Mouse (Mus musculus): ENCODE measurements around the gene Tln2. TPM values are rescaled to one million over a fixed set of nuclear protein-coding genes. Genes with fewer than 3 reads are reported as not detected.

Gene Tln2
- polyA plus RNA-seq, 1 experiment from 2014 or later = 20.7 TPM

DNA sequence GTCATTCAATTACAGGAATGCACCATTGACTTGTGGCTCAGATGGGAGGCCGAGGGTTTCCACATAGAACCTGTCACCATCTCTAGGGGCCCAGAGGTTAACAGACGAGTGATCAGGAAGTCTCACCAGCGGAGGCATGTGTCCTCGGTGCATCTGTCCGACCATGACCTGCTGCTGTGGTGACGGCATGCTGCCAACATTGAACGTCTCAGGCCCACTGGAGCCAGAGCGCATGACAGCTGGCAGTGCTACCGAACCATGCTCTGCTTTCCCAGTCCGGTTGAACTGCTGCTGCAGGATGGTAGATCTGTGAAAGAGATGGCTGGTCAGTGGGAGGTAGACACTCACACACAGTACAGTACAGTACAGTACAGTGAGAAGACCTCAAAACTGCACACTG lies 197.0 kb downstream of the Tln2 start:
- DNase-seq (ENCODE audit: low spot score) = no peak
- no peak overlapping the region for H3K27ac ChIP-seq (replicated peaks)
- no peak overlapping the region for H3K4me3 ChIP-seq
- no peaks in the 10 kb centered on the region for H3K9me3 ChIP-seq (replicated peaks)
- no peaks in the 10 kb centered on the region for H3K4me1 ChIP-seq
- 95% methylated on average over 10 of the region's 10 CpGs for WGBS
- H3K27me3 ChIP-seq (ENCODE audit: low read depth, poor library complexity, severe bottlenecking) = no peaks in the 10 kb centered on the region
- H3K36me3 ChIP-seq = 0 out of 2 replicates have a peak, but pooled peaks cover under 1% of the 10 kb centered on the region

DNA sequence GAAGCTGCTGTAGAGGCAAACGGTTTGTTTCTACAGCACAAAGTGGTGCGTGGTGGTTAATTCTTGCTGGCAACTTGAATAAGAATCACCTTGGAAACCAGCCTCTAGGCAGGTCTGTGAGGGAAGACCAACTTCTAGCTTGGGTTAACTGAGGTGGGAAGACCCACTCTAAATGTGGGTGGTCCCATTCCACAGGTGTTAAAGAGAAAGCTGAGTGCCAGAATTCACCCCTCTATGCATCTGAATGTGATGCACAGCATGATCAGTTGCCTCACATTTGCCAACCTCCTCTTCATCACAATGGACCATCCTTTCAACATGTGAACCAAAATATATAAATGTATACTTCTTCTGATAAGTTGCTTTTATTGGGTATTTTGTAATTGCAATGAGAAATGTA lies 197.4 kb downstream of the Tln2 start:
- H3K4me1 ChIP-seq = no peaks in the 10 kb centered on the region
- WGBS = 80% methylated on average over 2 of the region's 2 CpGs
- no peak overlapping the region for H3K27ac ChIP-seq (replicated peaks)
- 0 out of 2 replicates have a peak, but pooled peaks cover 5% of the 10 kb centered on the region for H3K36me3 ChIP-seq
- no peak for DNase-seq (ENCODE audit: low spot score)
- H3K9me3 ChIP-seq (replicated peaks) = no peaks in the 10 kb centered on the region
- H3K27me3 ChIP-seq (ENCODE audit: low read depth, poor library complexity, severe bottlenecking) = no peaks in the 10 kb centered on the region
- no peak overlapping the region for H3K4me3 ChIP-seq

DNA sequence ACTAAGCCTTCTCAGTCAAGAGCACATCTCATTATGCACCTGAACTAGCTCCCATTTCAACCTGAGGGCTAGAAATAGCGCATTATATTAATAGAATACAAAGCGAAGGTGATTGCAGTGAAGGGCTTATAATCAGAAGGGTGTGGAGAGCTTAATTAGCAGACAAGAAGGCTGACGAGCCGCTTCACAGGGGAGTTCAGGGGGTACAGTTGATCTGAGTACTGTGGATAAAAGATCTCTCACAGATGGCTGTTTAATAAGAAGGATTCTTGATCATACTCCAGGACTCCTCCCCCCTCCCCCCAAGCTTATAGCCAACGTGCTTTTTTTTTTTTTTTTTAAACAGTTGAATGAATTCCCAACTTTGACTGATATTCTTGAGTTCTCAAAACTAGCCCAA lies 198.0 kb downstream of the Tln2 start:
- Histone ChIP-seq H3K27ac (replicated peaks) (no peak overlapping the region), H3K36me3 (0 out of 2 replicates have a peak, but pooled peaks cover 6% of the 10 kb centered on the region), H3K27me3 (ENCODE audit: low read depth, poor library complexity, severe bottlenecking) (no peaks in the 10 kb centered on the region), H3K4me3 (no peak overlapping the region), H3K9me3 (replicated peaks) (no peaks in the 10 kb centered on the region), H3K4me1 (no peaks in the 10 kb centered on the region)
- 89% methylated on average over 5 of the region's 5 CpGs for WGBS
- no peak for DNase-seq (ENCODE audit: low spot score)

DNA sequence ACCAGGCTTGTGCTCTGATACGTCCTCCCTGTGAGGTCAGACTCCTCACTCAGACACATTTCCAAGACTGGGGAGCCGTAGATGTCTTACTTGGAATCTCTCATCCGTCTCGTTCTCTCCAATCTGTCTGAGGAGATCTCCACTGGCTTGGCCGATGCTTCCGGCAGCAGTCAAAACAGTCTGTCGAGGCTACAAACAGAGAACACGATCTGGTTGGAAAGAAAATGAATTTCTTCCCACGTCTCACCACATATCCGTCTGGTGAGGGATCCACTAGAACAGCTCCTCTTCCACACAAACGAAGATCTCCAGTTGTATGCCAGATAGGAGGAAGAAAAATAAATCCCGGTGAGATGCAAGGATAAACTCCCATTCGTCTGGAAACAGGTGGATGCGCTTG lies 205.1 kb downstream of the Tln2 start:
- no peaks in the 10 kb centered on the region for H3K27me3 ChIP-seq (ENCODE audit: low read depth, poor library complexity, severe bottlenecking)

DNA sequence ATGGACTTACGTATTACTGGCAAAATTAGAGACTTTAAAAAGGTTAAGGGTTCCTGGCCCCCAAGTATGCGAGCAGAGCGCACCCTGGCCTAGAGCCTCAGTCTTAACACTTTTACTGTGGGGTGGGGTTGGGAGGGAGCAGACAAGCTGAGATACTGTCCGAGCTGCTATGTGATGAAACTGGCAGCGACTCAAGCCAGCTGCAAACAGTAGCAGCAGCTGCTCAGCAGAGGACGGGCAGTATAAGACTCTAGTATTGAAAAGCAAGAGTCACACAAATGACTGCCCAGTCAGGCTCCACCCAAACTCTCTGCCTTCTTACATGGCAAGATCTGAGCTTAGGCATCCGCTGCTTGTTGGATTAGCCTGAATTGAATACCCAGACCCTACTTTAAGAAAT lies 206.1 kb downstream of the Tln2 start:
- Histone ChIP-seq H3K36me3 (0 out of 2 replicates have a peak, but pooled peaks cover 6% of the 10 kb centered on the region), H3K4me3 (no peak overlapping the region), H3K27ac (replicated peaks) (no peak overlapping the region), H3K4me1 (no peaks in the 10 kb centered on the region), H3K9me3 (replicated peaks) (no peaks in the 10 kb centered on the region), H3K27me3 (ENCODE audit: low read depth, poor library complexity, severe bottlenecking) (no peaks in the 10 kb centered on the region)
- WGBS = 88% methylated on average over 7 of the region's 7 CpGs
- no peak for DNase-seq (ENCODE audit: low spot score)

More for the DNA sequence above, 205.1 kb downstream of the Tln2 start:
- no peak for DNase-seq (ENCODE audit: low spot score)
- no peak overlapping the region for H3K4me3 ChIP-seq
- WGBS = 94% methylated on average over 14 of the region's 14 CpGs
- H3K4me1 ChIP-seq = no peaks in the 10 kb centered on the region
- no peaks in the 10 kb centered on the region for H3K9me3 ChIP-seq (replicated peaks)
- H3K27ac ChIP-seq (replicated peaks) = no peak overlapping the region
- H3K36me3 ChIP-seq = 0 out of 2 replicates have a peak, but pooled peaks cover 6% of the 10 kb centered on the region

DNA sequence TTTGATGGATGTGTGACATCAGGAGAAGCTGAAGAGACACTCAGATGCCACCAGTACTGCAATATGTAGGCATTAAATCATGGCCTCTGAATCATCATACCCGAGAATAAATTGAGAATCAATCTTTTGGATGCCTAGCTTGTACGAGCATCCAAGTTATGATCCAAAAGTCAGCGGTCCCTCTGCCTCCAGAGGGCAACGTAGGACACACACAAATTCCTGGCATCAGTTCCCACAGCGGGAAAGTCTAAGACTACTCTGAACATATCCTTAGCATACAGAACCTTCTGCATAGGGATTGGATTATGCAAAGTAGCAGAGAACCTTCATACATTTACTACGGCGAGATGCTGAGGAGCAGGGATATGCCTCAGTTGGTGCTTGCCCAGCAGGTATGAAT lies 210.5 kb downstream of the Tln2 start:
- Histone ChIP-seq H3K27me3 (ENCODE audit: low read depth, poor library complexity, severe bottlenecking) (no peaks in the 10 kb centered on the region), H3K36me3 (0 out of 2 replicates have a peak, but pooled peaks cover 3% of the 10 kb centered on the region), H3K4me3 (no peak overlapping the region), H3K9me3 (replicated peaks) (no peaks in the 10 kb centered on the region), H3K4me1 (peaks cover 3% of the 10 kb centered on the region; the same call in 1 of the 2 replicates), H3K27ac (replicated peaks) (no peak overlapping the region)
- 87% methylated on average over 7 of the region's 7 CpGs for WGBS
- no peak for DNase-seq (ENCODE audit: low spot score)

DNA sequence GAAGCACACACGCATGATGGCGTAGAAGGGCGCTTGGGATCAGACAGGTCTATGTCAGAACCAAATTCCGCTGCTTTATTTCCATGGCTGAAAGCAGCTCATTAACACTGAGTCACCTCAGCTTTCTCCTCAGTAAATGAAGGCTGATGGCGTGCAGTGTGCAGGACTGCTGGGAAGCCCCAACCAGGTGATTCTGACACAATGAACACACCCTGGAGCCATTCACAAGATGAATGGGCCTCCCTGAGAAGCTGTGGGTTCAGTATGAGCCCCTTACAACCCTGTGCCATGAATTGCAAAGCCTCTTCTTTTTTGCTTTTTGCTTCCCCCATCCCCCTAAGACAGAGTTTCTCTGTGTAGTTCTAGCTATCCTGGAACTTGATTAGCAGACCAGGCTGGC lies 212.3 kb downstream of the Tln2 start:
- Histone ChIP-seq H3K36me3 (0 out of 2 replicates have a peak, but pooled peaks cover 11% of the 10 kb centered on the region), H3K27me3 (ENCODE audit: low read depth, poor library complexity, severe bottlenecking) (no peaks in the 10 kb centered on the region), H3K4me3 (no peak overlapping the region), H3K27ac (replicated peaks) (no peak overlapping the region), H3K4me1 (peaks cover 3% of the 10 kb centered on the region; the same call in 1 of the 2 replicates), H3K9me3 (replicated peaks) (no peaks in the 10 kb centered on the region)
- WGBS = 94% methylated on average over 5 of the region's 5 CpGs
- no peak for DNase-seq (ENCODE audit: low spot score)

DNA sequence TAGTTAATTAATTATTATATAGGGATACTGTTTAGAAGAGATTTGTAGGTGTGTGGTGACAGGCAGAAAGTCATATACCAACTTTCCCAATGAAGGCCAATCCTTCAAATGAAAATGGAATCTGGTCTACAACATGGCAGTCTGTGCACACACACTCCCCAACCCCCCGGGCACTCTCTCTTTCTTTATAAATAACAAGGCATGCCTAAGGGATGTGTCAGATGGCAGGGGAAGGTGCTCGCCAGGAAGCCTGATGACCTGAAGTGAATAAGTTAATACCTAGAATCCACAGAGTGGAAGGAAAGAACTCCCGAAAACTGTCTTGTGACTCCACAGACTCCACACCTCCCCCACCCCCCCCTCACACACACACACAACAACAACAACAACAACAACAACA lies 228.2 kb downstream of the Tln2 start:
- Histone ChIP-seq H3K9me3 (replicated peaks) (peaks cover 3% of the 10 kb centered on the region; the same call in 1 of the 2 replicates), H3K4me3 (no peak overlapping the region), H3K36me3 (0 out of 2 replicates have a peak, but pooled peaks cover 5% of the 10 kb centered on the region), H3K27ac (replicated peaks) (no peak overlapping the region), H3K4me1 (no peaks in the 10 kb centered on the region), H3K27me3 (ENCODE audit: low read depth, poor library complexity, severe bottlenecking) (no peaks in the 10 kb centered on the region)
- no peak for DNase-seq (ENCODE audit: low spot score)
- 76% methylated on average over 3 of the region's 3 CpGs for WGBS

DNA sequence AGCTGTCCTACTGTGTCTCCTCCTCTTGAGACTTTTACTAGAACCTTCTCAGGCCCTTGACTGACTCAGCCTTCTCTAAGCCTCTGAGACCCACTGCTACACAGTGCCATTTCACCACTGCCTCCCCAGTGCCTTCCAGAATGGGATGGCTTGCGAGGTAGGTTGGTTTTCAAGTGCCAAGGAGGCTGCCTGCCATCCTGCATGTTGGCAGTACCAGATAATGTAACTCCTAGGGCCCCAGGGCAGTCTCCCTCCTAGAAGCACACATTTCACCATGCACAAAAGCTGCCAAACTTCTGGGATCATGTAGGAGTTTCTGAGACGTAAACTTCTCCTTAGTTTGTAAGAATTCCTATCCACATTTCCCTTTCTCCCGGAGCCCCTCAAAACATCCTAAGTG lies 231.1 kb downstream of the Tln2 start:
- 92% methylated on average over 3 of the region's 3 CpGs for WGBS
- H3K27ac ChIP-seq (replicated peaks) = no peak overlapping the region
- H3K4me1 ChIP-seq = no peaks in the 10 kb centered on the region
- no peak overlapping the region for H3K4me3 ChIP-seq
- H3K27me3 ChIP-seq (ENCODE audit: low read depth, poor library complexity, severe bottlenecking) = no peaks in the 10 kb centered on the region
- DNase-seq (ENCODE audit: low spot score) = no peak
- no peaks in the 10 kb centered on the region for H3K36me3 ChIP-seq
- H3K9me3 ChIP-seq (replicated peaks) = no peaks in the 10 kb centered on the region

DNA sequence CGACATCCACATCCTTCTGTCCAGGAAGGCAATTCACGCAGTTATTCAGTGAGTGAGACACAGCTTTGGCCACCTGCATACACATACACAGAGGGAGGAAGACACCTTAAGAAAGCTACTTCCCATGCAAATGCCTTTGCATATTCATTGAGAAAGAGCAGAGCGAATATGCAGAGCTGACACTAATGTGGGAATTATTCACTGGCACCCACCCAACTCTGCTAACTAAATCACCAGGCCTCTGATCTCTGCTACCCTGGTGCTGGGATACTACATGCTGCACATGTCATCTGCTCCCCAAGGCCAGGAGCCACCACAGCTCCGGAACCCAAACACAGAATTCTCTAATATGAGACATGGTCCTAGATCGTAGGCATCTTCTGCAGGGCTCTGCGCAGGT lies 237.6 kb downstream of the Tln2 start:
- Histone ChIP-seq H3K27ac (replicated peaks) (no peak overlapping the region), H3K4me1 (no peaks in the 10 kb centered on the region), H3K27me3 (ENCODE audit: low read depth, poor library complexity, severe bottlenecking) (no peaks in the 10 kb centered on the region), H3K4me3 (no peak overlapping the region), H3K9me3 (replicated peaks) (no peaks in the 10 kb centered on the region), H3K36me3 (no peaks in the 10 kb centered on the region; the same call in 1 of the 2 replicates)
- DNase-seq (ENCODE audit: low spot score) = no peak
- WGBS = 93% methylated on average over 6 of the region's 6 CpGs

DNA sequence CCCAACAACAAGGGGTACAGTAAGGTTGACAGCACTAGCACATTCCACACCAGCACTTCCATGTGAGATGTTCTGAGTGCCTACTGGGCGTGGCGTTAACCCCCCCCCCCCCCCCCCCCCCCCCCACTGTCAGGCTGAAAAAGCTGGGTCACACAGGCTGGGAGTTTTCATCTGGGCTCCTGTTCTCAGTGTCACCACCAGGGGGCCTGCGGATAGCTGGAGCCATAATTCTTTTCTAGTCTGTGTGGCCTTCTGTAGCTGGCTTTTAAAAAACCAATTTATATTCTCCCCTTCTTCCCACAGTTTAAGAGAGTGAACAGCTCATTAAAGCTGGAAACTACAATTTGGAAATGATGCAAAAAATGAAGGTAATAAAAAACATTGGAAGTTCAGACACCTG lies 244.1 kb downstream of the Tln2 start:
- Histone ChIP-seq H3K9me3 (replicated peaks) (no peaks in the 10 kb centered on the region), H3K27ac (replicated peaks) (no peak overlapping the region), H3K36me3 (no peaks in the 10 kb centered on the region; the same call in 1 of the 2 replicates), H3K4me3 (no peak overlapping the region), H3K4me1 (no peaks in the 10 kb centered on the region), H3K27me3 (ENCODE audit: low read depth, poor library complexity, severe bottlenecking) (no peaks in the 10 kb centered on the region)
- 3% methylated on average over 3 of the region's 3 CpGs for WGBS
- DNase-seq (ENCODE audit: low spot score) = peak; percentile 48

DNA sequence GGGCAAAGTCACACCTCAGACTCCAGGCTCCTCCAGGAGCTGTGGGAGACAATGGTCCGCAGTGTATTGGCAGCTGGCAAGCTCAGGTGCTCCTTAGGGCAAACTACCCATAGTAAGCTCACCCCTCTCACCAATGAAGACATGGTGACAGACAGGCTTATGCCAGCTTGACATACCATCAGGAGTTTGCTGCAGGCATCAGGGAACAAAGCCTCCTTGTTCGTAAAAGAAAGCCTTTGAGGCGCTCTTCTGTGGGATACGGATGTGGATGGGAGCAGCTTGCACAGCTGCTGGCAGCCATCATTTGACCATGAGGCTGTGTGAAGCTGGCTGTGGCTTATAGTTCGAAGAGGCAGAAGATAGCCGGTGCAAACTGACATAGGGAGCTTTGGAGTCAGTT lies 254.5 kb downstream of the Tln2 start:
- Histone ChIP-seq H3K4me1 (no peaks in the 10 kb centered on the region), H3K27ac (replicated peaks) (no peak overlapping the region), H3K4me3 (no peak overlapping the region), H3K36me3 (peaks cover 4% of the 10 kb centered on the region; the same call in 1 of the 2 replicates), H3K27me3 (ENCODE audit: low read depth, poor library complexity, severe bottlenecking) (no peaks in the 10 kb centered on the region), H3K9me3 (replicated peaks) (no peaks in the 10 kb centered on the region)
- no peak for DNase-seq (ENCODE audit: low spot score)
- 93% methylated on average over 6 of the region's 6 CpGs for WGBS

DNA sequence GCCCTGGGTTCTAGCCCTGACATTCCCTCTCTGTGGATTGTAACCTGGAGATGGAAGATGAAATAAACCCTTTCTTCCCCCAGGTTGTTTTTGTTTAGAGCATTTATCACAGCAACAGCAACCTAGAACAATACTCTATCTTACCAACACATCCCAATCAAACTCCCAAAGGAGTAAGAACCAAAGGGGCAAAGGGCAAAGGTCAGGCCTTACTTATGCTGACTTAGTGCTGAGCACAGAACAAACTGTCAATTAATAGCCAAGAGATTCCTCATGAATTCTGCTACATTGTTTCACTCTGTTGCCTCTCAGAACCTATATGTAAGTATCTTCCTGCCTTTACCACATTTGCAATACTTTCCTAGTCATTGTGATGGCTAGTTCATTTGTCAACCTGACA lies 255.5 kb downstream of the Tln2 start:
- DNase-seq (ENCODE audit: low spot score) = no peak
- Histone ChIP-seq H3K9me3 (replicated peaks) (no peaks in the 10 kb centered on the region), H3K27ac (replicated peaks) (no peak overlapping the region), H3K4me3 (no peak overlapping the region), H3K4me1 (no peaks in the 10 kb centered on the region), H3K27me3 (ENCODE audit: low read depth, poor library complexity, severe bottlenecking) (no peaks in the 10 kb centered on the region), H3K36me3 (peaks cover 4% of the 10 kb centered on the region; the same call in 1 of the 2 replicates)

DNA sequence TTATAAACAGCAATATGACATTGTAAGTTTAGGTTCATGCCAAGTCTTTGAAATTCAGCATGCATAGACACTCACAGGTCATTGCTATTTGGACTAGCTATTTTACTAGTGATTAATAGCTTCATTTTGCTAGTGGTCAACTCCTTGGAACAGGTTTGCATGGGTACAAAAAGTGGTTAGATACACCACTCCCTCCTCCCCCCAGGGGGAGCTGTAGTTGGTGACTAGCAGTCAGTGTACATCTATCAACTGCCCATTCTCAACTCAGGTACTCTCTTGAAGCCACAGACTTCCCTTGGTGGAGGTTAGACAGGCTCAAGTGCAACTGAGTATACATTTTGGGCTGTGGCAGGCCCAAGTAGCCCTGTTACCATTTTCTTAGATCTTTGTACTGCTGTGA lies 256.5 kb downstream of the Tln2 start:
- Histone ChIP-seq H3K4me1 (no peaks in the 10 kb centered on the region), H3K36me3 (peaks cover 4% of the 10 kb centered on the region; the same call in 1 of the 2 replicates), H3K27ac (replicated peaks) (no peak overlapping the region), H3K27me3 (ENCODE audit: low read depth, poor library complexity, severe bottlenecking) (no peaks in the 10 kb centered on the region), H3K9me3 (replicated peaks) (no peaks in the 10 kb centered on the region), H3K4me3 (no peak overlapping the region)
- DNase-seq (ENCODE audit: low spot score) = no peak

Measured in midbrain, embryonic 10.5 days (tissue).